Mouse (Mus musculus) frontal cortex, adult (tissue): ENCODE results near the gene Gm3532.
"Not testable (repeated sequence)": the region's sequence is repeated elsewhere in the genome, so short reads cannot be mapped to it uniquely, and the experiment has no call there.

Source experiments
- ATAC-seq: cut with Nextera tagmentation; 2 replicates; pipeline ENCODE4 v1.9.2; 2017; ENCODE audit warnings: mild to moderate bottlenecking, moderate library complexity, mixed read lengths; ENCODE audit not compliant: low TSS enrichment

Gm3532 gene

GRCm38 (mm10) chr14:5538196-5538595 lies at the start of gene Gm3532:
Gene Gm3532, plus strand, starts transcription at chr14:5538496.
- ATAC-seq = not testable (repeated sequence)

DNA sequence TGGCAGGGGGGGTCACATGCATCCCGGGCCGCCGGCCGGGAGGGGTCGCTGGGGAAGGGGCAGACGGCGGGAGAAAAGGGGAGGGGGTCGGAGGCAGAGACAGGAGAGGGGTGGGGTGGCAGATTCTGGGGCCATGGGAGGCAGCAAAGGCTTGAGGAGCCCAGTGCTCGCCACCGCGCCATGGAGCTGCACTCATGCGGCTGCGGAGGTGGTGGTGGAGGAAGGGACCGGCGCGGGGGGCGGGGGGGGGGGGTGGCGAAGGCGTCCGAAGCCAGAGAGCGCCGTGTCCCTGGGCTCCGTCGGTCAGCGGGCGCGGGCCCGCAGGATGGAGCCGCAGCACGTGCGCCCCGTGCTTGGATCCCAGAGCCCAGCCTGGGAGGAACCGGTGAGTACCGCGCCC lies 36.9 kb upstream of the Gm3532 start, which contains the start of gene Gm3488:
Gm3488 (plus strand) TSS at position 301 of the 400 bp plus-strand sequence.
- not testable (repeated sequence) for ATAC-seq
